Comparison of ENCODE assay signal across 18 mouse cellular contexts in the genomic region with DNA sequence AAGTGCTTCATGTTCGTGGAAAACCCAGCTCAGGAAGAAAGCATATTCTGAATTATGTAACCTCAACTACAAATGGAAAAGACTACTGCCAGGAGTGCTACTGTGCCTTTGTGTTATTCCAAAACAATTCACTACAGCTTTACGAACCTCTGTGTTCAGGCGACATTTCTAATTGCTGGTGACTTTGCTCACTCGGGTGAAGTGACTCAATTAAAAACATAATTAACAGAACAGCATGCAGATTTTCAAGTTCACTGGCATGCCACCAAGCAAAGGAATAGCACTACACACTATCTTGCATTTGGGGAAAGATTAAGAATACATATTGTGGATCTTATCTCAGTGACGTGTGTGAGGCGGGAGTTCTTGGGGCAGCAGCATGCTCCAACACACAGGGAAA. TPM values are rescaled to one million over a fixed set of nuclear protein-coding genes. Genes with fewer than 3 reads are reported as not detected.
DNase-seq lines count a peak whose midpoint lies in the region; ATAC-seq and TF ChIP-seq lines count a peak whose summit lies in the region.
"Had no signal": no experiment of that assay in that cellular context is flagged by ENCODE, and none has a peak within 500 bp of the region (broad histone marks: within the 10 kb centered on the region; RNA-seq: fewer than 3 reads in every experiment).

No protein-coding gene starts in this region.

- H3K9ac ChIP-seq in hindbrain, embryonic 14.5 days = no peak overlapping the region
- H3K9ac ChIP-seq in midbrain, embryonic 16.5 days (ENCODE audit: low read depth, low read length) = no peak overlapping the region
- no peak overlapping the region for H3K9ac ChIP-seq in midbrain, embryonic 14.5 days (replicated peaks; ENCODE audit: low read length)
- no peak overlapping the region for H3K9ac ChIP-seq in forebrain, postnatal 0 days
- H3K9ac ChIP-seq: lung, embryonic 14.5 days; stomach, embryonic 15.5 days had no signal

- peak; percentile 31; the same call in 1 of the 2 replicates for ATAC-seq in hindbrain, embryonic 14.5 days (ENCODE audit: low FRiP score)
- ATAC-seq in midbrain, embryonic 16.5 days = no peak
- no peak for ATAC-seq in midbrain, embryonic 14.5 days (ENCODE audit: low FRiP score, low TSS enrichment)
- peak; percentile 27; the same call in 1 of the 2 replicates for ATAC-seq in forebrain, postnatal 0 days

- no peak overlapping the region for H3K27ac ChIP-seq in hindbrain, embryonic 14.5 days
- no peak overlapping the region for H3K27ac ChIP-seq in hindbrain, embryonic 10.5 days
- peak overlapping the region; percentile 6; the same call in 1 of the 2 replicates for H3K27ac ChIP-seq in midbrain, embryonic 16.5 days (ENCODE audit: low read length)
- H3K27ac ChIP-seq in midbrain, embryonic 14.5 days (replicated peaks; ENCODE audit: low read depth, low read length) = no peak overlapping the region
- no peak overlapping the region for H3K27ac ChIP-seq in forebrain, postnatal 0 days (ENCODE audit: low read depth, low read length)
- H3K27ac ChIP-seq: heart, adult 2 months; stomach, embryonic 15.5 days had no signal

- no peaks in the 10 kb centered on the region for H3K27me3 ChIP-seq in hindbrain, embryonic 14.5 days (ENCODE audit: control insufficient read depth, insufficient read depth, low read length)
- no peaks in the 10 kb centered on the region for H3K27me3 ChIP-seq in hindbrain, embryonic 10.5 days (ENCODE audit: insufficient read depth, poor library complexity, severe bottlenecking)
- no peaks in the 10 kb centered on the region for H3K27me3 ChIP-seq in midbrain, embryonic 16.5 days (ENCODE audit: control insufficient read depth, insufficient read depth, low read depth, low read length)
- no peaks in the 10 kb centered on the region for H3K27me3 ChIP-seq in midbrain, embryonic 14.5 days (ENCODE audit: control insufficient read depth, insufficient read depth, low read length)
- H3K27me3 ChIP-seq in forebrain, postnatal 0 days (ENCODE audit: insufficient read depth, low read length) = no peaks in the 10 kb centered on the region
- H3K27me3 ChIP-seq: stomach, embryonic 15.5 days had no signal

- no peak for DNase-seq in hindbrain, embryonic 14.5 days (ENCODE audit: low spot score)
- no peak for DNase-seq in hindbrain, embryonic 10.5 days (ENCODE audit: low spot score)
- DNase-seq in midbrain, embryonic 14.5 days = no peak
- peak; percentile 32 for DNase-seq in forebrain, postnatal 0 days
- DNase-seq in lung, postnatal 14 days = no peak
- no peak for DNase-seq in ovary, adult 18-20 months (ENCODE audit: low spot score)
- DNase-seq: adrenal gland, postnatal 36 days; cerebellum, postnatal 25 days; gastrocnemius, postnatal 14 days; heart, adult 2 months; kidney, adult 18-20 months; kidney, postnatal 14 days; lung, embryonic 14.5 days; spleen, adult 18-20 months had no signal

- no peak for TF ChIP-seq CTCF in forebrain, postnatal 0 days (IDR thresholded peaks at IDR 0.05; ENCODE audit: low read depth)

- H3K36me3 ChIP-seq in hindbrain, embryonic 14.5 days (replicated peaks; ENCODE audit: control insufficient read depth, insufficient read depth) = no peaks in the 10 kb centered on the region
- H3K36me3 ChIP-seq in hindbrain, embryonic 10.5 days = peaks cover 21% of the 10 kb centered on the region
- no peaks in the 10 kb centered on the region for H3K36me3 ChIP-seq in midbrain, embryonic 16.5 days (ENCODE audit: control insufficient read depth, insufficient read depth, low read length)
- H3K36me3 ChIP-seq in midbrain, embryonic 14.5 days (ENCODE audit: control insufficient read depth, insufficient read depth, low read length) = no peaks in the 10 kb centered on the region
- H3K36me3 ChIP-seq in forebrain, postnatal 0 days (ENCODE audit: insufficient read depth) = no peaks in the 10 kb centered on the region
- H3K36me3 ChIP-seq: stomach, embryonic 15.5 days had no signal

- no peaks in the 10 kb centered on the region for H3K9me3 ChIP-seq in hindbrain, embryonic 14.5 days (ENCODE audit: control insufficient read depth, low read length)
- no peaks in the 10 kb centered on the region for H3K9me3 ChIP-seq in hindbrain, embryonic 10.5 days
- H3K9me3 ChIP-seq in midbrain, embryonic 16.5 days (replicated peaks; ENCODE audit: control insufficient read depth, low read length, poor library complexity, severe bottlenecking) = no peaks in the 10 kb centered on the region
- H3K9me3 ChIP-seq in midbrain, embryonic 14.5 days (ENCODE audit: control insufficient read depth, low read length) = no peaks in the 10 kb centered on the region
- no peaks in the 10 kb centered on the region for H3K9me3 ChIP-seq in forebrain, postnatal 0 days (ENCODE audit: low read length)
- H3K9me3 ChIP-seq: stomach, embryonic 15.5 days had no signal

- 48% methylated on average over 6 of the region's 6 CpGs for WGBS in hindbrain, embryonic 14.5 days
- WGBS in hindbrain, embryonic 10.5 days = 81% methylated on average over 6 of the region's 6 CpGs
- 55% methylated on average over 6 of the region's 6 CpGs for WGBS in midbrain, embryonic 16.5 days
- 71% methylated on average over 6 of the region's 6 CpGs for WGBS in midbrain, embryonic 14.5 days
- WGBS in forebrain, postnatal 0 days = 17% methylated on average over 6 of the region's 6 CpGs

- H3K4me3 ChIP-seq in hindbrain, embryonic 14.5 days (replicated peaks; ENCODE audit: low read length) = no peak overlapping the region
- H3K4me3 ChIP-seq in hindbrain, embryonic 10.5 days = no peak overlapping the region
- H3K4me3 ChIP-seq in midbrain, embryonic 16.5 days (ENCODE audit: low read depth, low read length) = no peak overlapping the region
- no peak overlapping the region for H3K4me3 ChIP-seq in midbrain, embryonic 14.5 days (replicated peaks; ENCODE audit: low read depth, low read length)
- H3K4me3 ChIP-seq in forebrain, postnatal 0 days (ENCODE audit: low read depth, low read length) = no peak overlapping the region
- H3K4me3 ChIP-seq: heart, adult 2 months; stomach, embryonic 15.5 days had no signal

- no peaks in the 10 kb centered on the region; the same call in 1 of the 2 replicates for H3K4me1 ChIP-seq in hindbrain, embryonic 14.5 days (replicated peaks; ENCODE audit: control insufficient read depth, insufficient read depth, low read length)
- peaks cover 7% of the 10 kb centered on the region; the same call in 1 of the 2 replicates for H3K4me1 ChIP-seq in hindbrain, embryonic 10.5 days (replicated peaks)
- peaks cover 6% of the 10 kb centered on the region for H3K4me1 ChIP-seq in midbrain, embryonic 16.5 days (ENCODE audit: control insufficient read depth, insufficient read depth, low read length)
- no peaks in the 10 kb centered on the region for H3K4me1 ChIP-seq in midbrain, embryonic 14.5 days (ENCODE audit: control insufficient read depth, insufficient read depth, low read length)
- no peaks in the 10 kb centered on the region for H3K4me1 ChIP-seq in forebrain, postnatal 0 days (ENCODE audit: insufficient read depth)
- H3K4me1 ChIP-seq: stomach, embryonic 15.5 days had no signal

- no peak overlapping the region for H3K4me2 ChIP-seq in hindbrain, embryonic 14.5 days (replicated peaks)
- no peak overlapping the region for H3K4me2 ChIP-seq in midbrain, embryonic 16.5 days (ENCODE audit: low read length)
- H3K4me2 ChIP-seq in midbrain, embryonic 14.5 days (ENCODE audit: low read length) = no peak overlapping the region
- no peak overlapping the region for H3K4me2 ChIP-seq in forebrain, postnatal 0 days (ENCODE audit: low read depth)
- H3K4me2 ChIP-seq: lung, embryonic 14.5 days; stomach, embryonic 15.5 days had no signal

RNA-seq across cellular contexts. Expression of gene Ptn, which starts 57.1 kb away (rescaled TPM):
- 732 and 771 TPM in 2 replicates for polyA plus RNA-seq in hindbrain, embryonic 14.5 days (2014; fragmentation: Nextera tagmentation; extraction: Ambion mirVana)
- 232 and 295 TPM in 2 replicates for polyA plus RNA-seq in hindbrain, embryonic 10.5 days (2016; fragmentation: Nextera tagmentation; extraction: Ambion mirVana)
- polyA plus RNA-seq in midbrain, embryonic 16.5 days (2015; fragmentation: Nextera tagmentation; extraction: Ambion mirVana) = 861 and 866 TPM in 2 replicates
- polyA plus RNA-seq in midbrain, embryonic 14.5 days (2014; fragmentation: Nextera tagmentation; extraction: Ambion mirVana) = 680 and 686 TPM in 2 replicates
- total RNA-seq in forebrain, postnatal 0 days (2014; rRNA removed) = 598 and 696 TPM in 2 replicates
- 916 and 1,048 TPM in 2 replicates for polyA plus RNA-seq in forebrain, postnatal 0 days (2015; fragmentation: Nextera tagmentation; extraction: Ambion mirVana)
- total RNA-seq: liver, adult 2 months; monocyte, adult 5-6 weeks had no signal
- polyA plus RNA-seq: liver, adult 2 months had no signal

Comparison
In these comparisons a context has a peak if more than half of its experiments do, and no peak if none do; other contexts are left out.
1. ATAC-seq: peak in hindbrain, embryonic 14.5 days (single experiment) and forebrain, postnatal 0 days (single experiment); none in midbrain, embryonic 16.5 days (single experiment) and midbrain, embryonic 14.5 days (single experiment).